Mouse (Mus musculus) adipocyte (in vitro differentiated cells): ENCODE measurements around the gene Aamp.
A peak's percentile ranks its signal among the peaks of the same experiment; 100 is the strongest.
"Not testable (repeated sequence)": the region's sequence is repeated elsewhere in the genome, so short reads cannot be mapped to it uniquely, and the experiment has no call there.

Source experiments
- DNase-seq: peaks from one replicate; pipeline ENCODE4 v3.0.0-alpha.2; 2016; ENCODE audit warnings: low spot score

Gene Aamp

GRCm38 (mm10) chr1:74284543-74285160 is at the start of gene Aamp, which contains the start of gene Pnkd:
Gene Aamp, minus strand, starts transcription at chr1:74284738.
Gene Pnkd, plus strand, starts transcription at chr1:74284930.
- peak; percentile 100 for DNase-seq

- no peak for DNase-seq
Measured at GRCm38 (mm10) chr1:74332930-74333329, 48.4 kb upstream of the Aamp start.

GRCm38 (mm10) chr1:74332241-74332763 is 47.8 kb upstream of the Aamp start:
- peak; percentile 33 for DNase-seq

GRCm38 (mm10) chr1:74331046-74331681 is 46.6 kb upstream of the Aamp start:
- DNase-seq = peak; percentile 56

- no peak for DNase-seq
Measured at GRCm38 (mm10) chr1:74329899-74330431, 45.4 kb upstream of the Aamp start.

- not testable (repeated sequence) for DNase-seq
Measured at GRCm38 (mm10) chr1:74326916-74327315, 42.4 kb upstream of the Aamp start.

- DNase-seq = no peak
Measured at GRCm38 (mm10) chr1:74321396-74321795, 36.9 kb upstream of the Aamp start.

- no peak for DNase-seq
Measured at GRCm38 (mm10) chr1:74318711-74319110, 34.2 kb upstream of the Aamp start.

- DNase-seq = no peak
Measured at GRCm38 (mm10) chr1:74316114-74316827, 31.7 kb upstream of the Aamp start.

- no peak for DNase-seq
Measured at GRCm38 (mm10) chr1:74314796-74315195, 30.3 kb upstream of the Aamp start.

GRCm38 (mm10) chr1:74313049-74313692 is 28.6 kb upstream of the Aamp start:
- DNase-seq = peak; percentile 88

GRCm38 (mm10) chr1:74309767-74310166 is 25.2 kb upstream of the Aamp start:
- DNase-seq = no peak

- DNase-seq = no peak
Measured at GRCm38 (mm10) chr1:74308001-74308964, 23.7 kb upstream of the Aamp start.

- no peak for DNase-seq
Measured at GRCm38 (mm10) chr1:74307146-74307545, 22.6 kb upstream of the Aamp start.

GRCm38 (mm10) chr1:74305522-74305921 is 21.0 kb upstream of the Aamp start, which contains the start of gene Tmbim1:
Gene Tmbim1, minus strand, starts transcription at chr1:74305622.
- DNase-seq = no peak

GRCm38 (mm10) chr1:74304946-74305345 is 20.4 kb upstream of the Aamp start:
- DNase-seq = no peak

- DNase-seq = peak; percentile 87
Measured at GRCm38 (mm10) chr1:74304339-74304790, 19.8 kb upstream of the Aamp start.

GRCm38 (mm10) chr1:74303509-74304338 is 19.2 kb upstream of the Aamp start:
- DNase-seq = peak; percentile 68

- no peak for DNase-seq
Measured at GRCm38 (mm10) chr1:74302835-74303234, 18.3 kb upstream of the Aamp start.

GRCm38 (mm10) chr1:74302229-74302628 is 17.7 kb upstream of the Aamp start:
- no peak for DNase-seq
